Mouse (Mus musculus): ENCODE results near the gene Osbpl6. TPM values are rescaled to one million over a fixed set of nuclear protein-coding genes. Genes with fewer than 3 reads are reported as not detected.

The Osbpl6 gene
- polyA plus RNA-seq, 1 experiment, result 40.8 TPM

DNA sequence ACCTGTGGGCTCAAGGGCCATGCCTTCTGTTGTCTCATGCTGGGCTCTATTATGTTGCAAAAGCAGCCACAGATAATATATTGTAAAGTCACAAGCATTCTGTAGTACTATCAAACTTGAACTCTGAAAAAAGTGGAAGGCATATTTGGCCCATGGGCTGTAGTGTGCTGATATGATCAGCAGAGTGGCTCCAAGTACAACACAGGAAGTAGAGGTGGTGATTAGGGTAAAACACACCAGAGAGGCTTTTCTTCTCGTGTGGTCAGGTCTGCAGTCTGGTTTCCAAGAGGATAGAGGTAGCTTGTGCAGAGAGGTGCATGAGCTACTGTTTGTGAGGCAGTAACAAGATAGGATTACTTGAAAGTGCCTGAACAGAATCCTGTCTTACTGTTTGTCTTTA is 69.5 kb downstream of the Osbpl6 start:
- Histone ChIP-seq H3K4me3 (replicated peaks; ENCODE audit: insufficient read depth, low read depth, low read length) (no peak overlapping the region), H3K27ac (ENCODE audit: insufficient read depth, low read length) (no peak overlapping the region), H3K27me3 (ENCODE audit: control insufficient read depth, insufficient read depth, low read length) (no peaks in the 10 kb centered on the region), H3K4me1 (ENCODE audit: control insufficient read depth, insufficient read depth, low read length) (peaks cover under 1% of the 10 kb centered on the region; the same call in 1 of the 2 replicates)
- no peak for TF ChIP-seq POLR2A (IDR thresholded peaks at IDR 0.05; ENCODE audit: borderline replicate concordance, insufficient read depth, low read length)
- no peak for TF ChIP-seq CTCF (IDR thresholded peaks at IDR 0.05; ENCODE audit: borderline replicate concordance, insufficient read depth, low read depth, low read length)
- 68% methylated on average over 1 of the region's 1 CpGs for WGBS
- no peak for DNase-seq

DNA sequence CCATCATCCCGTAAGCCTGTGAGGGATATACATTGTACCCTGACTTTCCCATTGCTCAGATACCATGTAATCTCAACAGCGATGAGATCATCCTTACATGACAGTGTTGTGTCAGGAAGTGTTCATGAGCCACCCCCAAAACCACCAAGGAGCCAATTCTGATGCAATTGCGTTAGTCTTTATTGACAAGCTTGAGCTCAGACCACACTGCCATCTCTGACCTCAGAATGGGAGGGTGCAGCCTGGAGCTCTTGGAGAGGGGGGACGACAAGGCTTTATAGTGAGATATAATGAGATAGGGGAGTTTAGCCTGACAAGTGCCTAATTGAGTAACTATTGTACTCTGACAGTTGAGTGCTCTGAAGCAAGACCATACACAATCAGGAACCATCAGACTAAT is 82.5 kb downstream of the Osbpl6 start:
- TF ChIP-seq POLR2A (IDR thresholded peaks at IDR 0.05; ENCODE audit: borderline replicate concordance, insufficient read depth, low read length), result no peak
- no peak for TF ChIP-seq CTCF (IDR thresholded peaks at IDR 0.05; ENCODE audit: borderline replicate concordance, insufficient read depth, low read depth, low read length)
- WGBS, result 82% methylated on average over 4 of the region's 4 CpGs
- no peak overlapping the region for H3K27ac ChIP-seq (ENCODE audit: insufficient read depth, low read length)

DNA sequence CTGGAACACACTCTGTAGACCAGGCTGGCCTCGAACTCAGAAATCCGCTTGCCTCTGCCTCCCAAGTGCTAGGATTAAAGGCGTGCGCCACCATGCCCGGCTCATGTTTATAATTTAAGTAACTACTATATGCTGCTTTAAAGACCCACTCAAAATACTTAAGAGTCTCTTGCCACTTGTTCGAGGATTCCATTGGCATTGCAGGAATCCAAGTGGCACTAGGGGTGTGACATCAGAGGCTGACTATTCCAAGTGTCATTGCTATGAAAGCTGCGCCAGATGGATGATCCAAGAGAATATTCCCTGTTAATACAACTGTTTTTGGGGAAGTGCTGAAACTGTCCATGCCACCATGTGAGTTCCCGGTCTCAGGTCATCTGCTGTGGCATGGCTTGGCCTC is 83.9 kb downstream of the Osbpl6 start:
- WGBS, result 85% methylated on average over 8 of the region's 8 CpGs
- no peak for DNase-seq
- H3K4me3 ChIP-seq (replicated peaks; ENCODE audit: insufficient read depth, low read depth, low read length), result no peak overlapping the region
- no peak for TF ChIP-seq CTCF (IDR thresholded peaks at IDR 0.05; ENCODE audit: borderline replicate concordance, insufficient read depth, low read depth, low read length)
- no peak for TF ChIP-seq POLR2A (IDR thresholded peaks at IDR 0.05; ENCODE audit: borderline replicate concordance, insufficient read depth, low read length)
- no peaks in the 10 kb centered on the region for H3K27me3 ChIP-seq (ENCODE audit: control insufficient read depth, insufficient read depth, low read length)
- H3K27ac ChIP-seq (ENCODE audit: insufficient read depth, low read length), result no peak overlapping the region
- peaks cover 14% of the 10 kb centered on the region for H3K4me1 ChIP-seq (ENCODE audit: control insufficient read depth, insufficient read depth, low read length)

More for the DNA sequence above, 82.5 kb downstream of the Osbpl6 start:
- no peak for DNase-seq
- H3K4me3 ChIP-seq (replicated peaks; ENCODE audit: insufficient read depth, low read depth, low read length), result no peak overlapping the region
- no peaks in the 10 kb centered on the region for H3K27me3 ChIP-seq (ENCODE audit: control insufficient read depth, insufficient read depth, low read length)
- H3K4me1 ChIP-seq (ENCODE audit: control insufficient read depth, insufficient read depth, low read length), result peaks cover 8% of the 10 kb centered on the region; the same call in 1 of the 2 replicates

DNA sequence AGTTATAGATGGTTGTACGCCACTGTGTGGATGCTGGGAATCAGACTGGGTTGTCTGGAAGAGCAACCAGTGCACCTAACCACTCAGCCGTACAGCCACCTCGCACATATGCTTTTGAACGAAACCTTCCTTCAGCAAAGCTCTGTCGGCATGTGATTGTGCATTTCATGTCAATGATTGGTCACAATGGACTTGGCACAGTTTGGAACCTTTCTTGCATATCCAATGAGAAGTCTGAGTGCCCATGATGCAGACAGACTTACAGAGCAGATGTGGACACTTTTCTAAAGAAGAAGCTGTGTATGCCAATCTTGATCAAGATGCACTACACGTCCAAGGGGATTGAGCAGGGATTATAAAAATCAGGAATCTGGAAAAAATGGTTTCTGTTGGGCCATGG is 85.1 kb downstream of the Osbpl6 start:
- Histone ChIP-seq H3K27me3 (ENCODE audit: control insufficient read depth, insufficient read depth, low read length) (no peaks in the 10 kb centered on the region), H3K4me3 (replicated peaks; ENCODE audit: insufficient read depth, low read depth, low read length) (no peak overlapping the region), H3K27ac (ENCODE audit: insufficient read depth, low read length) (no peak overlapping the region), H3K4me1 (ENCODE audit: control insufficient read depth, insufficient read depth, low read length) (peaks cover 21% of the 10 kb centered on the region)
- 75% methylated on average over 6 of the region's 6 CpGs for WGBS
- no peak for DNase-seq
- TF ChIP-seq POLR2A (IDR thresholded peaks at IDR 0.05; ENCODE audit: borderline replicate concordance, insufficient read depth, low read length), result no peak
- TF ChIP-seq CTCF (IDR thresholded peaks at IDR 0.05; ENCODE audit: borderline replicate concordance, insufficient read depth, low read depth, low read length), result no peak

DNA sequence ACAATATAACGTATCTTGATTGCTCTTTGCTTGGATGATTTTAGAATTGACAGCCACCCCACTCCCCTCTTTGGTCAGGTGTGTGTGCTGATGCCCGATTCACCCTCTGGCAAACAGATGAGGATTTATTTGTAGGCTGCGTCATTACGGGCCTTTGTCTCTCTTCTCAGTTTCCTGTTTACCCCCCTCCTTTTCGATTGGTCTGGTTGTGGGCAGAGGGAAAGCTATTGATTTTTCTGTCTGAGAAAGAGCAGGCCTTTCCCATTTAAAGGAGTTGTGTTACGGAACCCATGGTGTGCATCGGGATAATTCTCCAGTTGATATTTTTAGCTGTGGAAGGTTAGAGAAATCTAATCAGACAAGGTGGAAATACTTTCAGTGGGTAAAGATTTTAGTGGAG is 85.9 kb downstream of the Osbpl6 start:
- TF ChIP-seq POLR2A (IDR thresholded peaks at IDR 0.05; ENCODE audit: borderline replicate concordance, insufficient read depth, low read length), result no peak
- TF ChIP-seq CTCF (IDR thresholded peaks at IDR 0.05; ENCODE audit: borderline replicate concordance, insufficient read depth, low read depth, low read length), result no peak
- H3K27me3 ChIP-seq (ENCODE audit: control insufficient read depth, insufficient read depth, low read length), result no peaks in the 10 kb centered on the region
- 77% methylated on average over 7 of the region's 7 CpGs for WGBS
- no peak overlapping the region for H3K27ac ChIP-seq (ENCODE audit: insufficient read depth, low read length)
- peaks cover 26% of the 10 kb centered on the region for H3K4me1 ChIP-seq (ENCODE audit: control insufficient read depth, insufficient read depth, low read length)
- DNase-seq, result no peak
- H3K4me3 ChIP-seq (replicated peaks; ENCODE audit: insufficient read depth, low read depth, low read length), result no peak overlapping the region

DNA sequence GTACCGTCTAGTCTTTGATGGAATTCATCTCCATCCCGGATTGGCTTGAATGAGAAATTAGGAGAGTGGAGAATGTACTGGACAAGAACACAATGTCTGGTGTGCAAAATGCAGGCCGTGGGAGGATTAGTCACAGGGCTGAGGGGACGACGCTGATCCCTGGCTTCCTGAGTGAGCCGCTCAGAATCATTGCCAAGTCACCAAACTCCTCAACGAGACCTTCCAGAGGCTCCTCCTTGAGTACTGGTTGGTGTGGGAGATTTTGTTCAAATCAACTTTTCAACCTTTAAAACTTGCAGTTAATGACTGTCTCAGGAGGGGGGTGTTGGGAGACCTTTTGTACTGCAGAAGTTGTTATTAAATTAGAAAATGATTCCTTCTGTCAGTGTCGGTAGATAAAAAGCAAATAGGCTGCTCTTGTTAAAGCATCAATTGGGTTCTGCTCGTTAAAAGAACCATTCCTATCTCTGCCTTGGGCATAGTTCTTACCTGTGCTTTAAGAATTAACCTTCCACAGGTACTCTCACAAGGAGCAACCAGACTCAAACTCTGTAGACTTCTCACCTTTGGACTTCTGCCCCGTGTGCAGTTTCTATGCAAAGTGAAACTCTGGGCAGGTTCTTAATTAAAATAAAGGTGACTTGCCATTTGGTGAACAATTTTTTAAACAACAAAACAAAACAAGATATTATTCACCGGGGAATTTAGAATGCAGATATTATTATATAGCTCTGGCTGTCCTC is 89.9 kb downstream of the Osbpl6 start:
- 65% methylated on average over 11 of the region's 11 CpGs for WGBS
- Histone ChIP-seq H3K27me3 (ENCODE audit: control insufficient read depth, insufficient read depth, low read length) (no peaks in the 10 kb centered on the region), H3K27ac (ENCODE audit: insufficient read depth, low read length) (no peak overlapping the region), H3K4me3 (replicated peaks; ENCODE audit: insufficient read depth, low read depth, low read length) (no peak overlapping the region), H3K4me1 (ENCODE audit: control insufficient read depth, insufficient read depth, low read length) (peaks cover 19% of the 10 kb centered on the region; the same call in 1 of the 2 replicates)
- DNase-seq, result no peak
- TF ChIP-seq CTCF (IDR thresholded peaks at IDR 0.05; ENCODE audit: borderline replicate concordance, insufficient read depth, low read depth, low read length) (no peak), POLR2A (IDR thresholded peaks at IDR 0.05; ENCODE audit: borderline replicate concordance, insufficient read depth, low read length) (no peak)

DNA sequence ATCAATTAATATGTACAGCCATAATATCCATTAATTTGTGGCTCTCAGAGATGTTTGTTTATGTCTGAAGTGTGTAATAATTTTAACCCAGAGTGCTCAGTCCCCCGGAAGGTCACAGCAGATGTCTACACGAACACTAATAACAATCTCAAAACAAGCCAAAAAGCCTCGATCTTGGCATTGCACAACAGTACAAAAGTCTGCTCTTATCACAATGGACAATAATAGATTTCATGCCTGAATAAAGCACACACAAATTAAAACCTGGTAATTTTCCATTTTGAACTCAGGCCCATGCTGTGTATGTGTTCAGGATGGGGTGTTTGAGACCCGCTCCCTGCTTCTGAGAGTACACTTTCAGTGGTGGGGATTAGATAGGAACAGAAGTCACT is 90.4 kb downstream of the Osbpl6 start:
- Histone ChIP-seq H3K27me3 (ENCODE audit: control insufficient read depth, insufficient read depth, low read length) (no peaks in the 10 kb centered on the region), H3K4me3 (replicated peaks; ENCODE audit: insufficient read depth, low read depth, low read length) (no peak overlapping the region), H3K27ac (ENCODE audit: insufficient read depth, low read length) (no peak overlapping the region), H3K4me1 (ENCODE audit: control insufficient read depth, insufficient read depth, low read length) (peaks cover 19% of the 10 kb centered on the region; the same call in 1 of the 2 replicates)
- WGBS, result 46% methylated on average over 4 of the region's 4 CpGs
- DNase-seq, result no peak
- TF ChIP-seq POLR2A (IDR thresholded peaks at IDR 0.05; ENCODE audit: borderline replicate concordance, insufficient read depth, low read length) (no peak), CTCF (IDR thresholded peaks at IDR 0.05; ENCODE audit: borderline replicate concordance, insufficient read depth, low read depth, low read length) (no peak)

DNA sequence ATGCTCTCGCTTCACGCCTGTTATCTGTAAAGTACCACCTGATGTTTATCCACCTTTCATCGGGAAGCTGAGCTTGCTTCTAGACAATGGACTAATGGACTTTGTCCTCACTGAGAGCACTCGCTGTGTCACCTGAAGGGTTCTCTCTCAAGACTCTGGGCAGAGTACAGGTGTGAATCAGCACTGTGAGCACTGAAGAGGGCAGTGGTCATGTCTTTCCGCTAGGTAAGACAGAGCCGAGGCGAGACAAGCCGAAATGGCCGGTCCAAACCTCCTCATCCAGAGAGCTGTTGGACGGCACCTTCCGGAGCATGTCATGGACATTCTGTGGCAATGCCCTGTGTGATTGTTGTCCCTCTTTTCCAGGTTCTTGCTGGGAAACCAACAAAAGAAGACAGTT is 92.6 kb downstream of the Osbpl6 start:
- Histone ChIP-seq H3K4me1 (ENCODE audit: control insufficient read depth, insufficient read depth, low read length) (peaks cover 19% of the 10 kb centered on the region; the same call in 1 of the 2 replicates), H3K27ac (ENCODE audit: insufficient read depth, low read length) (no peak overlapping the region), H3K27me3 (ENCODE audit: control insufficient read depth, insufficient read depth, low read length) (no peaks in the 10 kb centered on the region), H3K4me3 (replicated peaks; ENCODE audit: insufficient read depth, low read depth, low read length) (no peak overlapping the region)
- no peak for TF ChIP-seq CTCF (IDR thresholded peaks at IDR 0.05; ENCODE audit: borderline replicate concordance, insufficient read depth, low read depth, low read length)
- no peak for TF ChIP-seq POLR2A (IDR thresholded peaks at IDR 0.05; ENCODE audit: borderline replicate concordance, insufficient read depth, low read length)
- 96% methylated on average over 11 of the region's 11 CpGs for WGBS
- no peak for DNase-seq
